Mouse (Mus musculus): ENCODE measurements around the gene Safb. TPM values are rescaled to one million over a fixed set of nuclear protein-coding genes. Genes with fewer than 3 reads are reported as not detected.

The Safb gene
- total RNA-seq (2014; fragmentation: Nextera tagmentation) (67.0 and 76.5 TPM in 2 replicates), total RNA-seq (2017) (85.0 and 121 TPM in 2 replicates), polyA plus RNA-seq (2012) (151 and 154 TPM in 2 replicates)

- H3K4me3 ChIP-seq (ENCODE audit: low read depth, low read length) = peak within 1 kb of the TSS; percentile 91
- ATAC-seq (ENCODE audit: extremely low read depth, insufficient number of reproducible peaks, low FRiP score, poor library complexity, severe bottlenecking) (peak; percentile 73), DNase-seq (ENCODE audit: low spot score) (peak; percentile 95)
- peaks cover 77% of the 10 kb centered on the region for H3K36me3 ChIP-seq (replicated peaks)
- H3K4me1 ChIP-seq (ENCODE audit: insufficient read depth, low read depth, low read length) = peaks cover 69% of the 10 kb centered on the region
- H3K9me3 ChIP-seq (replicated peaks) = no peaks in the 10 kb centered on the region
- TF ChIP-seq CTCF (IDR thresholded peaks at IDR 0.05; ENCODE audit: low read depth, low read length) (no peak), TAL1 (conservative IDR thresholded peaks at IDR 0.05; ENCODE audit: low read depth, low read length) (no peak), POLR2AphosphoS5 (IDR thresholded peaks at IDR 0.05; ENCODE audit: insufficient replicate concordance, low read depth, low read length) (no peak), GATA2 (IDR thresholded peaks at IDR 0.05; ENCODE audit: borderline replicate concordance, low read depth, low read length) (no peak), GATA1 (IDR thresholded peaks at IDR 0.05; ENCODE audit: borderline replicate concordance, low read length) (no peak)
- H3K27me3 ChIP-seq (ENCODE audit: insufficient read depth, low read length) = no peaks in the 10 kb centered on the region
Observed at GRCm38 (mm10) chr17:56584257-56585130, at the start of gene Safb, which contains the start of gene Safb2. Gene Safb (plus strand): TSS chr17:56584825. Gene Safb2 (minus strand): TSS chr17:56584585.

- DNase-seq (ENCODE audit: low spot score) = peak; percentile 67
- TF ChIP-seq TAL1 (conservative IDR thresholded peaks at IDR 0.05; ENCODE audit: low read depth, low read length) (peak; percentile 74), CTCF (IDR thresholded peaks at IDR 0.05; ENCODE audit: low read depth, low read length) (no peak)
- peak; percentile 84 for ATAC-seq (ENCODE audit: extremely low read depth, insufficient number of reproducible peaks, low FRiP score, poor library complexity, severe bottlenecking)
Observed at GRCm38 (mm10) chr17:56536192-56536591, 48.4 kb upstream of the Safb start.

GRCm38 (mm10) chr17:56536874-56537273, 47.8 kb upstream of the Safb start:
- H3K9me3 ChIP-seq (replicated peaks) = peaks cover 6% of the 10 kb centered on the region; the same call in 1 of the 2 replicates
- H3K4me3 ChIP-seq (ENCODE audit: low read depth, low read length) = no peak overlapping the region
- DNase-seq (ENCODE audit: low spot score) = no peak
- peaks cover 14% of the 10 kb centered on the region for H3K27me3 ChIP-seq (ENCODE audit: insufficient read depth, low read length)
- no peaks in the 10 kb centered on the region for H3K36me3 ChIP-seq (replicated peaks)
- H3K4me1 ChIP-seq (ENCODE audit: insufficient read depth, low read depth, low read length) = peaks cover 58% of the 10 kb centered on the region
- TF ChIP-seq CTCF (IDR thresholded peaks at IDR 0.05; ENCODE audit: low read depth, low read length) = no peak
- ATAC-seq (ENCODE audit: extremely low read depth, insufficient number of reproducible peaks, low FRiP score, poor library complexity, severe bottlenecking) = no peak

More at GRCm38 (mm10) chr17:56536192-56536591, 48.4 kb upstream of the Safb start:
- H3K9me3 ChIP-seq (replicated peaks) = peaks cover 6% of the 10 kb centered on the region; the same call in 1 of the 2 replicates
- H3K4me3 ChIP-seq (ENCODE audit: low read depth, low read length) = peak overlapping the region; percentile 13; the same call in 1 of the 2 replicates
- H3K36me3 ChIP-seq (replicated peaks) = no peaks in the 10 kb centered on the region
- H3K4me1 ChIP-seq (ENCODE audit: insufficient read depth, low read depth, low read length) = peaks cover 53% of the 10 kb centered on the region
- H3K27me3 ChIP-seq (ENCODE audit: insufficient read depth, low read length) = peaks cover 11% of the 10 kb centered on the region

GRCm38 (mm10) chr17:56537912-56538311, 46.7 kb upstream of the Safb start:
- no peak for DNase-seq (ENCODE audit: low spot score)
- no peak for ATAC-seq (ENCODE audit: extremely low read depth, insufficient number of reproducible peaks, low FRiP score, poor library complexity, severe bottlenecking)
- H3K27me3 ChIP-seq (ENCODE audit: insufficient read depth, low read length) = peaks cover 23% of the 10 kb centered on the region
- peaks cover 66% of the 10 kb centered on the region for H3K4me1 ChIP-seq (ENCODE audit: insufficient read depth, low read depth, low read length)
- no peaks in the 10 kb centered on the region for H3K36me3 ChIP-seq (replicated peaks)
- H3K4me3 ChIP-seq (ENCODE audit: low read depth, low read length) = no peak overlapping the region
- TF ChIP-seq TAL1 (conservative IDR thresholded peaks at IDR 0.05; ENCODE audit: low read depth, low read length) = no peak
- no peak for TF ChIP-seq GATA2 (IDR thresholded peaks at IDR 0.05; ENCODE audit: borderline replicate concordance, low read depth, low read length)
- no peak for TF ChIP-seq POLR2AphosphoS5 (IDR thresholded peaks at IDR 0.05; ENCODE audit: insufficient replicate concordance, low read depth, low read length)
- TF ChIP-seq GATA1 (IDR thresholded peaks at IDR 0.05; ENCODE audit: borderline replicate concordance, low read length) = no peak
- no peak for TF ChIP-seq CTCF (IDR thresholded peaks at IDR 0.05; ENCODE audit: low read depth, low read length)
- no peaks in the 10 kb centered on the region for H3K9me3 ChIP-seq (replicated peaks)

GRCm38 (mm10) chr17:56540562-56540975, 44.1 kb upstream of the Safb start:
- ATAC-seq (ENCODE audit: extremely low read depth, insufficient number of reproducible peaks, low FRiP score, poor library complexity, severe bottlenecking) = no peak
- Histone ChIP-seq H3K4me1 (ENCODE audit: insufficient read depth, low read depth, low read length) (peaks cover 68% of the 10 kb centered on the region), H3K27me3 (ENCODE audit: insufficient read depth, low read length) (peaks cover 29% of the 10 kb centered on the region), H3K9me3 (replicated peaks) (no peaks in the 10 kb centered on the region), H3K36me3 (replicated peaks) (no peaks in the 10 kb centered on the region), H3K4me3 (ENCODE audit: low read depth, low read length) (peak overlapping the region; percentile 43; the same call in 1 of the 2 replicates)
- peak; percentile 64 for DNase-seq (ENCODE audit: low spot score)
- TF ChIP-seq GATA2 (IDR thresholded peaks at IDR 0.05; ENCODE audit: borderline replicate concordance, low read depth, low read length) (no peak), CTCF (IDR thresholded peaks at IDR 0.05; ENCODE audit: low read depth, low read length) (no peak), GATA1 (IDR thresholded peaks at IDR 0.05; ENCODE audit: borderline replicate concordance, low read length) (no peak), TAL1 (conservative IDR thresholded peaks at IDR 0.05; ENCODE audit: low read depth, low read length) (no peak), POLR2AphosphoS5 (IDR thresholded peaks at IDR 0.05; ENCODE audit: insufficient replicate concordance, low read depth, low read length) (no peak)

GRCm38 (mm10) chr17:56542736-56543135, 41.9 kb upstream of the Safb start:
- no peak for ATAC-seq (ENCODE audit: extremely low read depth, insufficient number of reproducible peaks, low FRiP score, poor library complexity, severe bottlenecking)
- no peak for TF ChIP-seq GATA2 (IDR thresholded peaks at IDR 0.05; ENCODE audit: borderline replicate concordance, low read depth, low read length)
- TF ChIP-seq POLR2AphosphoS5 (IDR thresholded peaks at IDR 0.05; ENCODE audit: insufficient replicate concordance, low read depth, low read length) = no peak
- TF ChIP-seq CTCF (IDR thresholded peaks at IDR 0.05; ENCODE audit: low read depth, low read length) = no peak
- no peak for TF ChIP-seq TAL1 (conservative IDR thresholded peaks at IDR 0.05; ENCODE audit: low read depth, low read length)
- TF ChIP-seq GATA1 (IDR thresholded peaks at IDR 0.05; ENCODE audit: borderline replicate concordance, low read length) = no peak
- Histone ChIP-seq H3K4me1 (ENCODE audit: insufficient read depth, low read depth, low read length) (peaks cover 62% of the 10 kb centered on the region), H3K36me3 (replicated peaks) (no peaks in the 10 kb centered on the region), H3K9me3 (replicated peaks) (no peaks in the 10 kb centered on the region), H3K27me3 (ENCODE audit: insufficient read depth, low read length) (peaks cover 24% of the 10 kb centered on the region), H3K4me3 (ENCODE audit: low read depth, low read length) (no peak overlapping the region)
- DNase-seq (ENCODE audit: low spot score) = no peak
